Mouse (Mus musculus) CD8-positive naive resting alpha-beta T cell, adult 57 days (primary cell): ENCODE data around the gene Drg2. TPM values are rescaled to one million over a fixed set of nuclear protein-coding genes. Genes with fewer than 3 reads are reported as not detected.

ENCODE experiments used
- total RNA-seq: library from RNA; stranded (reverse); gene quantifications from one replicate; pipeline ENCODE4 v1.2.4, GENCODE M21; 2023

Drg2 gene
- 56.1 TPM for total RNA-seq

DNA sequence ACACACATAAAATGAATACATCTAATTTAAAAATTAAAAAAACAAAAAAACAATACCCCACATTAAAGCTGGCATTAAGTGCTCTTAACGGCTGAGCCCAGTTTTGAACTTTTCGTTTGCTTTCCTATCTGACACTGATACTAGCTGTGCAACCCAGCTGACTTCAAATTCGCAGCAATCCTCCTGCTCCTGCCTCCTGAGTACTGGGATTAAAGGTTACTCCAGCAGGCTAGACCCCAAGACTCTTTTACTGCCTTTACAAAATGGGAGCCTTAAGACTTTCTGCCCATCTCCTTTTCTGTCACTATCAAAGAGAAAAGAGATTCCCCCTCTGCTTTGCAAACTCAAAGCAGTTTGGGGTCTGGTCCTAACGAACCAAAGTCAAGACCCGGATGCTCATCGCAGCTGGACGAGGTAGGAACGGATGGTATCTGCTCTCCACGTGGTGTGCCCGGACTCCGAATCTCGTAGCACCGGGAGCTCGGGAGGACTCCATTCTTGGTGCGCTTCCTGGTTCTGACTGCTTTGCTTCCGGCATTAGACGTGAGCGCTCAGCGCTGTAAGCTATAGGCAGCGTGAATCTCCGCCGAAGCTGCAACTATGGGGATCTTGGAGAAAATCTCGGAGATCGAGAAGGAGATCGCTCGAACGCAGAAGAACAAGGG, at the start of gene Drg2:
Gene Drg2, plus strand, starts transcription at position 512 of the 665 bp plus-strand sequence.

DNA sequence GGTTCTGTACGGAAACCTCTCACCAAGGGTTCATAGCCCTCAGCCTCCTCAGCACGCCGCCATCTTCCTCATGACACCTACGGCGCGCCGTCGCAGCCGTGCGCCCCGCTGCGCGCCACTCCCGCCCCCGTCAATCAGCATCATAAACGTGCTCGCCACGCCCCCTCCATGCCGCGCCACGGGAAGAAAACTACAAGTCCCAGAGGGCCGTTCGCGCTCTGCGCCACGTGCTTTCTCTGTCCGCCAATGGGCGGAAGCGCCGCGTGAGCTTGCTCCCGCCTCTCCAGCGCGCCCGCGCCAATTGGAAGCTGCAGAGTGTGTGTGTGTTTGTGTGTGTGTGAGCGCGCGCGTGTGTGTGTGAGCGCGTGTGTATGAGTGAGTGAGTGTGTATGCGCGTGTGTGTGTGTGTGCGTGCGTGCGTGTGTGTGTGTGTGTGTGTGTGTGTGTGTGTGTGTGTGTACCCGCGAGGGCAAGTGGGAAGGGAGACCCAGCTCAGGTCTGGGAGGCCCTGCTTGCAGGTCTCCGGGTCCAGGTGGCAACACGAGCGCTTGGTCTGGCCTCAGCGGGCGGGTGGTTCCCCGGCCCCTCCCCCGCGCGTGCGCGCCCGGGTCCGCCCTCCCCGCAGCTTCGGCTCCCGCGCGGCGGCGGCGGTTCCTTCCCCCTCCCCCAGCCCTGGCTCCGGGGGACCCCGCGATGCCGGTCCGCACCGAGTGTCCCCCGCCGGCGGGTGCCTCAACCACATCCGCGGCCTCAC, 37.3 kb upstream of the Drg2 start, which contains the start of gene Gid4:
Gene Gid4, plus strand, starts transcription at position 183 of the 754 bp plus-strand sequence.

DNA sequence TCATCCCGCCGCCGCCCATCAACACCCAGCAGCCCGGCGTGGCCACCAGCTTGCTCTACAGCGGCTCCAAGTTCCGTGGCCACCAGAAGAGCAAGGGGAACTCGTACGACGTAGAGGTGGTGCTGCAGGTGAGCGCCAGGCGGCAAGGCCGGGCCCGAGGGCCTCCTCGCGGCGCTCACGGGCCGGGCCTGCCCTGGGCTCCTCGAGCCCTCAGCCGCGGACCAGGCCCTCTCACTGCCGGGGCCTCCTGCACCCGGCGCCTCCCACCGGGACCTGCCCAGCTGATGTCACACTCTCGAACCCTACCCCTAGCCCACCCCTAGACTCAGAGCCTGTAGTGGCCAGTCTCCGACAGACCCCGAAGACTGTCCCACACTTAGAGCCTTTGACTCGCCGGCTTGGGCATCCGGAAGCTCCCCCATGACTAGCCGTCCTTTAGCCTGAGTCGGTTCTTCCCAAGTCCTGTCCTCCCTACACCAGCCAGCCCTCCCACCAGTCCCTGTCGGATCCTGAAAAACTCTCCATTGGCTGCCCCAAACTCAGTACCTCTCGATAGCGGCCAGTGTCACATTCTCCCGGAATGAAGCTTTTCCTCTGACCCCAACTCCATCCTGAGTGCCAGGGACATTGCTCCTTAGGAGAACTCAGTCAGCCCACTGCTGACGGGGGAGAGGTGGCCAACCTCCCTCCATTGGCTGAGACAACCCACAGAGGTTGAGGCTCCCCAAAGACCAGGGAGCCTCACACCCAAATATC, 36.5 kb upstream of the Drg2 start, which contains the start of gene Atpaf2:
Gene Atpaf2, minus strand, starts transcription at position 741 of the 756 bp plus-strand sequence.

DNA sequence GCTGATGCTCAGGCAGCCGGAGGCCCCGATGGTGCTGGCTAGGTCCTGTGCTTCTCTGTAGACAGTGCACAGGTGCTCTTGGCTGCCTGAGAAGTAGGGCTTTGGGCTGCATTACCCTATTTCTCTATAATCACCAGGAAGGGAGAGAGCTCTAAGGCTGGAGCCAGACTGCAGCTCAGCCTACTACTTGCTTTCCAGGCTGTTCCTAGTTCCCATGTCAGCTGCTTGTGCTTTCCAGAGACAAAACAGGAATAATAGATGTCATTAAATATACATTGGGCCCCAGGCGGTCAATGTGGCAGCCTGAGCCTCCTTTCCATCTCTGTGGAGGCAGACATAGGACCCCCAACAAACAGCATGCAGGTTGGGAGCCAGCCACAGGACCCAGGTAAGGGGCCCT, 14.6 kb downstream of the Drg2 start, which contains the start of gene Myo15:
Gene Myo15, plus strand, starts transcription at position 301 of the 400 bp plus-strand sequence.

Other genes with a start within 250 kb of the Drg2 start
- 136 TPM for gene Srebf1, start 232.0 kb upstream of the Drg2 start, total RNA-seq
- gene Tom1l2, start 101.7 kb upstream of the Drg2 start, total RNA-seq, result 27.5 TPM
- 0.40 TPM for gene Drc3, start 101.3 kb upstream of the Drg2 start, total RNA-seq
- 27.3 TPM for gene Gid4, start 37.4 kb upstream of the Drg2 start, total RNA-seq
- gene Atpaf2, start 36.1 kb upstream of the Drg2 start, total RNA-seq, result 36.9 TPM
- gene Myo15, start 14.7 kb downstream of the Drg2 start, total RNA-seq, result 0.73 TPM
- 58.0 TPM for gene Alkbh5, start 81.8 kb downstream of the Drg2 start, total RNA-seq
- 34.1 TPM for gene Llgl1, start 245.1 kb downstream of the Drg2 start, total RNA-seq